Mouse (Mus musculus): Measurements from ENCODE around the gene Pex11a. TPM values are rescaled to one million over a fixed set of nuclear protein-coding genes. Genes with fewer than 3 reads are reported as not detected.

The Pex11a gene
- polyA plus RNA-seq, 1 experiment from 2014 or later, result 8.3 TPM

- H3K9me3 ChIP-seq (replicated peaks; ENCODE audit: control insufficient read depth, low read length), result no peaks in the 10 kb centered on the region
- DNase-seq (ENCODE audit: low spot score), result no peak
- WGBS, result 81% methylated on average over 6 of the region's 6 CpGs
- H3K27ac ChIP-seq (replicated peaks; ENCODE audit: low read depth, low read length), result no peak overlapping the region
- H3K4me3 ChIP-seq (ENCODE audit: low read depth, low read length), result no peak overlapping the region
- no peaks in the 10 kb centered on the region for H3K27me3 ChIP-seq (ENCODE audit: control insufficient read depth, insufficient read depth, low read length)
- no peaks in the 10 kb centered on the region for H3K36me3 ChIP-seq (replicated peaks; ENCODE audit: control insufficient read depth, insufficient read depth, low read depth, low read length)
- ATAC-seq (replicated peaks; ENCODE audit: insufficient number of reproducible peaks, low FRiP score, low TSS enrichment, low read depth), result no peak
- no peaks in the 10 kb centered on the region; the same call in 1 of the 2 replicates for H3K4me1 ChIP-seq (ENCODE audit: control insufficient read depth, insufficient read depth, low read length)
- H3K9ac ChIP-seq (replicated peaks; ENCODE audit: low read length), result no peak overlapping the region
- H3K4me2 ChIP-seq (ENCODE audit: low read depth, low read length), result no peak overlapping the region
Observed at GRCm38 (mm10) chr7:79747659-79748058, 4.7 kb upstream of the Pex11a start.

GRCm38 (mm10) chr7:79744585-79744984, 1.7 kb upstream of the Pex11a start:
- ATAC-seq (replicated peaks; ENCODE audit: insufficient number of reproducible peaks, low FRiP score, low TSS enrichment, low read depth) (no peak), DNase-seq (ENCODE audit: low spot score) (no peak)
- Histone ChIP-seq H3K27me3 (ENCODE audit: control insufficient read depth, insufficient read depth, low read length) (no peaks in the 10 kb centered on the region), H3K4me3 (ENCODE audit: low read depth, low read length) (no peak overlapping the region), H3K4me1 (ENCODE audit: control insufficient read depth, insufficient read depth, low read length) (no peaks in the 10 kb centered on the region; the same call in 1 of the 2 replicates), H3K27ac (replicated peaks; ENCODE audit: low read depth, low read length) (no peak overlapping the region), H3K9me3 (replicated peaks; ENCODE audit: control insufficient read depth, low read length) (no peaks in the 10 kb centered on the region), H3K36me3 (replicated peaks; ENCODE audit: control insufficient read depth, insufficient read depth, low read depth, low read length) (no peaks in the 10 kb centered on the region), H3K4me2 (ENCODE audit: low read depth, low read length) (no peak overlapping the region), H3K9ac (replicated peaks; ENCODE audit: low read length) (no peak overlapping the region)
- WGBS, result 69% methylated on average over 5 of the region's 5 CpGs

GRCm38 (mm10) chr7:79744051-79744450, 1.1 kb upstream of the Pex11a start:
- Histone ChIP-seq H3K4me1 (ENCODE audit: control insufficient read depth, insufficient read depth, low read length) (no peaks in the 10 kb centered on the region; the same call in 1 of the 2 replicates), H3K27me3 (ENCODE audit: control insufficient read depth, insufficient read depth, low read length) (no peaks in the 10 kb centered on the region), H3K9me3 (replicated peaks; ENCODE audit: control insufficient read depth, low read length) (no peaks in the 10 kb centered on the region), H3K9ac (replicated peaks; ENCODE audit: low read length) (no peak overlapping the region), H3K27ac (replicated peaks; ENCODE audit: low read depth, low read length) (no peak overlapping the region), H3K36me3 (replicated peaks; ENCODE audit: control insufficient read depth, insufficient read depth, low read depth, low read length) (no peaks in the 10 kb centered on the region), H3K4me3 (ENCODE audit: low read depth, low read length) (no peak overlapping the region), H3K4me2 (ENCODE audit: low read depth, low read length) (no peak overlapping the region)
- DNase-seq (ENCODE audit: low spot score) (no peak), ATAC-seq (replicated peaks; ENCODE audit: insufficient number of reproducible peaks, low FRiP score, low TSS enrichment, low read depth) (no peak)
- 93% methylated on average over 9 of the region's 9 CpGs for WGBS

- Histone ChIP-seq H3K4me2 (ENCODE audit: low read depth, low read length) (peak overlapping the region; percentile 93), H3K4me1 (ENCODE audit: control insufficient read depth, insufficient read depth, low read length) (no peaks in the 10 kb centered on the region; the same call in 1 of the 2 replicates), H3K4me3 (ENCODE audit: low read depth, low read length) (peak overlapping the region; percentile 75), H3K36me3 (replicated peaks; ENCODE audit: control insufficient read depth, insufficient read depth, low read depth, low read length) (no peaks in the 10 kb centered on the region), H3K9me3 (replicated peaks; ENCODE audit: control insufficient read depth, low read length) (no peaks in the 10 kb centered on the region), H3K27me3 (ENCODE audit: control insufficient read depth, insufficient read depth, low read length) (no peaks in the 10 kb centered on the region), H3K9ac (replicated peaks; ENCODE audit: low read length) (peak overlapping the region; percentile 68), H3K27ac (replicated peaks; ENCODE audit: low read depth, low read length) (no peak overlapping the region)
- WGBS, result 28% methylated on average over 11 of the region's 11 CpGs
- ATAC-seq (replicated peaks; ENCODE audit: insufficient number of reproducible peaks, low FRiP score, low TSS enrichment, low read depth) (no peak), DNase-seq (ENCODE audit: low spot score) (no peak)
Observed at GRCm38 (mm10) chr7:79742277-79742658, 663 bp downstream of the Pex11a start.

GRCm38 (mm10) chr7:79740279-79740678, 2.7 kb downstream of the Pex11a start:
- no peak for ATAC-seq (replicated peaks; ENCODE audit: insufficient number of reproducible peaks, low FRiP score, low TSS enrichment, low read depth)
- Histone ChIP-seq H3K27me3 (ENCODE audit: control insufficient read depth, insufficient read depth, low read length) (no peaks in the 10 kb centered on the region), H3K4me3 (ENCODE audit: low read depth, low read length) (no peak overlapping the region), H3K4me2 (ENCODE audit: low read depth, low read length) (no peak overlapping the region), H3K27ac (replicated peaks; ENCODE audit: low read depth, low read length) (no peak overlapping the region), H3K4me1 (ENCODE audit: control insufficient read depth, insufficient read depth, low read length) (no peaks in the 10 kb centered on the region; the same call in 1 of the 2 replicates), H3K36me3 (replicated peaks; ENCODE audit: control insufficient read depth, insufficient read depth, low read depth, low read length) (no peaks in the 10 kb centered on the region), H3K9ac (replicated peaks; ENCODE audit: low read length) (no peak overlapping the region), H3K9me3 (replicated peaks; ENCODE audit: control insufficient read depth, low read length) (no peaks in the 10 kb centered on the region)
- 79% methylated on average over 4 of the region's 4 CpGs for WGBS
- no peak for DNase-seq (ENCODE audit: low spot score)

GRCm38 (mm10) chr7:79738913-79739312, 4.0 kb downstream of the Pex11a start:
- Histone ChIP-seq H3K9ac (replicated peaks; ENCODE audit: low read length) (no peak overlapping the region), H3K27me3 (ENCODE audit: control insufficient read depth, insufficient read depth, low read length) (no peaks in the 10 kb centered on the region), H3K36me3 (replicated peaks; ENCODE audit: control insufficient read depth, insufficient read depth, low read depth, low read length) (no peaks in the 10 kb centered on the region), H3K9me3 (replicated peaks; ENCODE audit: control insufficient read depth, low read length) (no peaks in the 10 kb centered on the region), H3K4me3 (ENCODE audit: low read depth, low read length) (no peak overlapping the region), H3K4me1 (ENCODE audit: control insufficient read depth, insufficient read depth, low read length) (no peaks in the 10 kb centered on the region; the same call in 1 of the 2 replicates), H3K27ac (replicated peaks; ENCODE audit: low read depth, low read length) (no peak overlapping the region), H3K4me2 (ENCODE audit: low read depth, low read length) (no peak overlapping the region)
- DNase-seq (ENCODE audit: low spot score), result no peak
- ATAC-seq (replicated peaks; ENCODE audit: insufficient number of reproducible peaks, low FRiP score, low TSS enrichment, low read depth), result no peak
- 95% methylated on average over 2 of the region's 2 CpGs for WGBS

GRCm38 (mm10) chr7:79736511-79736910, 6.4 kb downstream of the Pex11a start:
- H3K9me3 ChIP-seq (replicated peaks; ENCODE audit: control insufficient read depth, low read length), result no peaks in the 10 kb centered on the region
- no peak overlapping the region for H3K27ac ChIP-seq (replicated peaks; ENCODE audit: low read depth, low read length)
- H3K4me1 ChIP-seq (ENCODE audit: control insufficient read depth, insufficient read depth, low read length), result no peaks in the 10 kb centered on the region
- DNase-seq (ENCODE audit: low spot score), result no peak
- H3K4me2 ChIP-seq (ENCODE audit: low read depth, low read length), result no peak overlapping the region
- no peaks in the 10 kb centered on the region for H3K36me3 ChIP-seq (replicated peaks; ENCODE audit: control insufficient read depth, insufficient read depth, low read depth, low read length)
- H3K27me3 ChIP-seq (ENCODE audit: control insufficient read depth, insufficient read depth, low read length), result no peaks in the 10 kb centered on the region
- no peak overlapping the region for H3K4me3 ChIP-seq (ENCODE audit: low read depth, low read length)
- no peak overlapping the region for H3K9ac ChIP-seq (replicated peaks; ENCODE audit: low read length)
- WGBS, result 91% methylated on average over 14 of the region's 14 CpGs
- no peak for ATAC-seq (replicated peaks; ENCODE audit: insufficient number of reproducible peaks, low FRiP score, low TSS enrichment, low read depth)

GRCm38 (mm10) chr7:79734563-79734962, 8.4 kb downstream of the Pex11a start:
- H3K4me1 ChIP-seq (ENCODE audit: control insufficient read depth, insufficient read depth, low read length), result no peaks in the 10 kb centered on the region
- H3K27ac ChIP-seq (replicated peaks; ENCODE audit: low read depth, low read length), result no peak overlapping the region
- no peak for ATAC-seq (replicated peaks; ENCODE audit: insufficient number of reproducible peaks, low FRiP score, low TSS enrichment, low read depth)
- H3K4me2 ChIP-seq (ENCODE audit: low read depth, low read length), result no peak overlapping the region
- H3K9ac ChIP-seq (replicated peaks; ENCODE audit: low read length), result no peak overlapping the region
- no peaks in the 10 kb centered on the region for H3K9me3 ChIP-seq (replicated peaks; ENCODE audit: control insufficient read depth, low read length)
- H3K4me3 ChIP-seq (ENCODE audit: low read depth, low read length), result no peak overlapping the region
- WGBS, result 82% methylated on average over 8 of the region's 8 CpGs
- no peak for DNase-seq (ENCODE audit: low spot score)
- no peaks in the 10 kb centered on the region for H3K27me3 ChIP-seq (ENCODE audit: control insufficient read depth, insufficient read depth, low read length)
- no peaks in the 10 kb centered on the region for H3K36me3 ChIP-seq (replicated peaks; ENCODE audit: control insufficient read depth, insufficient read depth, low read depth, low read length)

Measured in embryonic facial prominence, embryonic 11.5 days (tissue).